Mouse (Mus musculus) liver, postnatal 0 days (tissue): ENCODE data around the gene Plcl2.

Experiments
- CTCF ChIP-seq: sonication (generic); IDR thresholded peaks from 2 replicates; pipeline ENCODE4 v1.5.1; 2016; ENCODE audit warnings: antibody characterized with exemption, low read depth
- EP300 ChIP-seq: IDR thresholded peaks from 2 replicates; pipeline ENCODE4 v1.6.1; 2016; ENCODE audit warnings: antibody characterized with exemption, low read depth, mild to moderate bottlenecking

- TF ChIP-seq CTCF (no peak), EP300 (no peak)
Observed at GRCm38 (mm10) chr17:50580416-50580815, 71.2 kb downstream of the Plcl2 start.
